Mouse (Mus musculus) limb, embryonic 13.5 days (tissue): ENCODE measurements around the gene Itpr1. TPM values are rescaled to one million over a fixed set of nuclear protein-coding genes. Genes with fewer than 3 reads are reported as not detected.

Source experiments
- ATAC-seq: fragments of 200-750 bp; cut with Nextera tagmentation; 2 replicates; pipeline ENCODE4 v1.8.0; 2017; ENCODE audit warnings: low read depth, moderate number of reproducible peaks, moderate TSS enrichment; ENCODE audit not compliant: low FRiP score
- H3K27ac ChIP-seq: fragments of 300-500 bp; sonication (generic); 2 replicates; pipeline ENCODE4 v1.5.1; 2015; ENCODE audit warnings: inconsistent platforms, mild to moderate bottlenecking, moderate library complexity
- H3K27me3 ChIP-seq: fragments of 300-500 bp; sonication (generic); 2 replicates; pipeline ENCODE4 v1.6.1; 2015; ENCODE audit warnings: mild to moderate bottlenecking, inconsistent platforms
- H3K36me3 ChIP-seq: fragments of 300-500 bp; sonication (generic); 2 replicates; pipeline ENCODE4 v1.6.1; 2015; ENCODE audit warnings: inconsistent platforms, mild to moderate bottlenecking, moderate library complexity
- H3K4me1 ChIP-seq: fragments of 300-500 bp; sonication (generic); 2 replicates; pipeline ENCODE4 v1.6.1; 2015; ENCODE audit warnings: inconsistent platforms
- H3K4me2 ChIP-seq: fragments of 300-500 bp; sonication (generic); replicated peaks from 2 replicates; pipeline ENCODE4 v1.6.1; 2015; ENCODE audit warnings: inconsistent platforms, mild to moderate bottlenecking, moderate library complexity
- H3K4me3 ChIP-seq: fragments of 300-500 bp; sonication (generic); 2 replicates; pipeline ENCODE4 v1.5.1; 2015; ENCODE audit warnings: moderate library complexity, mild to moderate bottlenecking, inconsistent platforms
- H3K9ac ChIP-seq: fragments of 300-500 bp; sonication (generic); 2 replicates; pipeline ENCODE4 v1.6.1; 2015; ENCODE audit warnings: mild to moderate bottlenecking, inconsistent platforms
- H3K9me3 ChIP-seq: fragments of 300-500 bp; sonication (generic); 2 replicates; pipeline ENCODE4 v1.6.1; 2016; ENCODE audit warnings: inconsistent platforms
- WGBS: fragments of 180-500 bp; shearing (Covaris S2); methylation state at CpG from one replicate; pipeline ENCODE4 v1.1.7; 2015; 5-methylcytosine and 5-hydroxymethylcytosine counted together
- polyA plus RNA-seq: library from polyadenylated mRNA; unstranded; fragments of >200 nt; fragmentation: Nextera tagmentation; extraction: Ambion mirVana; gene quantifications from 2 replicates; pipeline ENCODE4 v1.2.1, GENCODE M21; 2015

The Itpr1 gene
- polyA plus RNA-seq, 1 experiment from 2014 or later: 10.8 TPM

DNA sequence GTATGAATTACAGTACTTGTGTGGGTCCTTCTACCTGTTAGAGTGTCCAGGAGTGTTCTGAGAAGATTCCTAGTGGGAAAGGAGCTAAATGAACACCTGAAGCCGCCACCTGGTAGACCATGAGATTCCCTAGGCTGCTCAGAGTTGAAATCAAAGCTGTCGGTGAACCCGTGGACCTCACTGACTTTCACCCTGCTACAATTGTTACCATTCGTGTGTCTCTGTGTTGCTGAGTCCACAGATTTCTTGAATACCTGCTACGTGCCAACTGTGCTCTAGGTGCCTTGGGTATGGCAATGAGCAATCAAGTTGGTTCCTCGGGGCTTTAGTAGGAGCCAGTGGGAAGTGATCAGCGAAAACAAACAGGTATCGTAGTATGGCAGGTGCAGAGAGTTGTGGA lies 3.9 kb downstream of the Itpr1 start:
- Histone ChIP-seq H3K4me2 (no peak overlapping the region), H3K9me3 (no peaks in the 10 kb centered on the region), H3K4me1 (peaks cover 16% of the 10 kb centered on the region), H3K27me3 (no peaks in the 10 kb centered on the region), H3K4me3 (no peak overlapping the region), H3K36me3 (no peaks in the 10 kb centered on the region), H3K27ac (no peak overlapping the region), H3K9ac (no peak overlapping the region)
- 91% methylated on average over 8 of the region's 8 CpGs for WGBS
- ATAC-seq: no peak

DNA sequence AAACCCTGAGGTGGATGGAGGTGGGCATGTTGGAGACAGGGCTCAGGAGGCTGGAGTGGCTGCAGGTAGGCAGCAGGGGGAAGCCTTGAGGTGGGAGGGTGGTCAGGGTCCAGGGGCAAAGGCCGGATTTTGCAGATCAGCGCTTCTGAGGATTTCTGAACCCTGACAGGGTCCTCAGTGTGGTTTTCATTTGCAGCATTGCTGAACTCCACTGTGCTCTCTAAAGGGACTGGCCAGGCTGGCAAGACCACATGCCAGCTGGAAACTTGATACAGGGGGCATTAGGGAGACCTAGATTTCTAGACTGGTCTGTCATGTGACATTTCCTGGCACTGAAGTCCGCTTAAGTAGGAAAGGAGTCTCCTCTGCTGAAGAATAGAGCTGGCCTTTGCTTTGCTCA lies 5.1 kb downstream of the Itpr1 start:
- H3K9me3 ChIP-seq: no peaks in the 10 kb centered on the region
- peaks cover 14% of the 10 kb centered on the region for H3K4me1 ChIP-seq
- H3K4me2 ChIP-seq: no peak overlapping the region
- H3K4me3 ChIP-seq: no peak overlapping the region
- no peak overlapping the region for H3K9ac ChIP-seq
- no peaks in the 10 kb centered on the region for H3K36me3 ChIP-seq
- H3K27ac ChIP-seq: no peak overlapping the region
- ATAC-seq: no peak
- WGBS: 78% methylated on average over 3 of the region's 3 CpGs
- H3K27me3 ChIP-seq: no peaks in the 10 kb centered on the region

DNA sequence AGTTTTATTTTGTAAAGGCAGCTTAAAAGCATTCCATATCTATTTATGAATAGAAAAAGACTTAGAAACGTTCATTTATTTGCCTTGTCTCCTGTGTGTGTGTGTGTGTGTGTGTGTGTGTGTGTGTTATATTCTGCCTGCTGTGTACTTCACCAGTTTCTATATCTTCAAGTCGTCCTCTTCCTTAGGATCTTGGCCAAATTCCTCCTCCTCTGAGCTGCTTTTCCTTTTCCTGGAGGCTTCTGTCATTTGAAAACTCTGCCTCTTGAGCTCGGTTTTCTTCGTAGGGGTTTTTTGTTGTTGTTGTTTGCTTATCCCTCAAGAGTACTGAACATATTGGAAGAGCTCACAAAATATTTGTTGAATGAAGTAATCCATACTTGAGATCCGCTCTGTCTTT lies 9.5 kb downstream of the Itpr1 start:
- no peak for ATAC-seq
- Histone ChIP-seq H3K9ac (no peak overlapping the region), H3K27ac (no peak overlapping the region), H3K9me3 (no peaks in the 10 kb centered on the region), H3K4me1 (peaks cover 11% of the 10 kb centered on the region), H3K4me2 (no peak overlapping the region), H3K4me3 (no peak overlapping the region), H3K27me3 (no peaks in the 10 kb centered on the region), H3K36me3 (no peaks in the 10 kb centered on the region)
- 75% methylated on average over 5 of the region's 5 CpGs for WGBS

DNA sequence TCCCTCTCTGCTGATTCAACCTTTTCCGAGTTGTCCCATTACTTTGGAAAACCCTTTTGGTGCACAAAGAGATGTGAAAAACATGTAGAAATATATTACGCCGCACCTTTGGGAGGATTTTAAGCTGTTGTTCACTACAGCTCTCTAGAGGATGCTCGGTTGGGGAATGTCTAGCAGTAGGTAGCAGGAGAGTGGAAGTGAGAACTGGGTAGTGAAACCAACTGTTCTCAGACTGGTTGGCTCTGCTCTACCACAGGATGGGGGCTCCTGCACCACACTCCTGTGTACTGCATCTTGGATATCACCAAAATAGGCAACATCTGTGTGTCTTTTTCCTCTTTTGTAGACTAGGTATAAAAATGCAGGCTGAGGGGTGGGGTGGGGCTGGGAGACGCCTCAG lies 10.0 kb downstream of the Itpr1 start:
- peaks cover 11% of the 10 kb centered on the region for H3K4me1 ChIP-seq
- WGBS: 96% methylated on average over 5 of the region's 5 CpGs
- no peaks in the 10 kb centered on the region for H3K36me3 ChIP-seq
- H3K27me3 ChIP-seq: no peaks in the 10 kb centered on the region
- H3K4me3 ChIP-seq: no peak overlapping the region
- H3K27ac ChIP-seq: no peak overlapping the region
- H3K4me2 ChIP-seq: no peak overlapping the region
- H3K9ac ChIP-seq: no peak overlapping the region
- ATAC-seq: no peak
- H3K9me3 ChIP-seq: no peaks in the 10 kb centered on the region

DNA sequence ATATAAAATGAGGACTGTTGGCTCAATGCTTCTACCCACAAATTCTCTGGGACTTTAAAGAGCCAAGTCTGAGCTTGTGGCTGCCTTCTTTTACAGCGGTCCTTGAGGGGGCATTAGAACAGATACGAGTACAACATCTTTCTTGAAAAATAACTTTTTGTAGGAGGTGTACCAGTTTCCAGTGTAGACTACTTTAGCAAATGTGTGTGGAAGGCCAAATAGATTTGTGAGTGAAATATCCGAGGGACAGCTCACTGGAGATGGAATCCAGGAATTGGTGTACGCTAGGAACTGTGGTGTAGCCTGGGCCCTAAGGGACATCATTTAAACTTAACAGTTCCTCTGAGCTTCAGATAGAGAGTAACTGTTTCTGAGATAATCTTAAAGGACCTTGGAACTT lies 11.5 kb downstream of the Itpr1 start:
- no peaks in the 10 kb centered on the region for H3K36me3 ChIP-seq
- no peak overlapping the region for H3K27ac ChIP-seq
- no peak for ATAC-seq
- H3K4me3 ChIP-seq: no peak overlapping the region
- H3K4me2 ChIP-seq: no peak overlapping the region
- no peak overlapping the region for H3K9ac ChIP-seq
- H3K9me3 ChIP-seq: no peaks in the 10 kb centered on the region
- WGBS: 92% methylated on average over 4 of the region's 4 CpGs
- no peaks in the 10 kb centered on the region for H3K27me3 ChIP-seq
- H3K4me1 ChIP-seq: peaks cover 19% of the 10 kb centered on the region

DNA sequence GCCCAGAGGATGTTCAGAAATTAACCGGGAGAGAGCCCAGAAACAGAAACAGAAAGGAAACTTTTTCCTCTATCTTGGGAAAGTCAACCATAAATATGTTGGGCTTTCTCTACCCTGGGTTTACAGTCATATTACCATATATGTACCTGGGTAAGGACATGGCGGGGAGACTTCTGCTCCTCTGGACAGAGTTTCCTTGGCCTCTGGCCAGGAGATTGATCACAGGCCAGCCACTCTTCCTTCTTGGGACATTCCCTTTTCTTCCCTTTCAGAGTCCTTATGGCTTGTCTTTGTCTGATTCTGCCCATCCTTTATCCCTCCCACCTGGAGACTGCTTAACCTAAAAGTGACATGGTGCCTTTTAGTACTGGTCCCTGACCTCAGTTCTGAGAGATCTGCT lies 12.1 kb downstream of the Itpr1 start:
- peaks cover 19% of the 10 kb centered on the region for H3K4me1 ChIP-seq
- WGBS: 81% methylated on average over 2 of the region's 2 CpGs
- no peak overlapping the region for H3K4me2 ChIP-seq
- no peaks in the 10 kb centered on the region for H3K36me3 ChIP-seq
- no peak overlapping the region for H3K27ac ChIP-seq
- no peaks in the 10 kb centered on the region for H3K9me3 ChIP-seq
- no peak overlapping the region for H3K4me3 ChIP-seq
- H3K9ac ChIP-seq: no peak overlapping the region
- ATAC-seq: no peak
- no peaks in the 10 kb centered on the region for H3K27me3 ChIP-seq

DNA sequence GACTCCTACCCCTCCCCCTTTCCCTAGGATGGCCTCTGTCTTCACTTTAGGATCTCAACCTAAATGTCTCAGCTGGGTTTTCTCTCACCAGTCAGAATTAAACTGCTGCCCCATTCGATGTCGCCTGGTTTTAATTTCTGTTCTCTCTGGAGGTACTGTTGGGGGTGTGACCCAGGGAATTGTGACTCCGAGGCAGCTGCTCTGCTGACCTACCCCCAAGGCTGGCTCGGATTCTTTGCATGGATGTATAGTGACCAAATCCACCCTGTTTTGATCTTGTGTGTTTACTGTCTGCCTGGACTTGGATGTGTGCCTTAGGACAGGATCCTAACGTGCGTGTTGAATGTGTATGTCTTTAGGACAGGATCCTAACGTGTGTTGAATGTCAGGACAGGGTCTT lies 13.3 kb downstream of the Itpr1 start:
- Histone ChIP-seq H3K9ac (no peak overlapping the region), H3K4me1 (peaks cover 19% of the 10 kb centered on the region), H3K9me3 (no peaks in the 10 kb centered on the region), H3K36me3 (no peaks in the 10 kb centered on the region), H3K4me3 (no peak overlapping the region), H3K4me2 (no peak overlapping the region), H3K27ac (no peak overlapping the region), H3K27me3 (no peaks in the 10 kb centered on the region)
- 36% methylated on average over 7 of the region's 7 CpGs for WGBS
- ATAC-seq: no peak

DNA sequence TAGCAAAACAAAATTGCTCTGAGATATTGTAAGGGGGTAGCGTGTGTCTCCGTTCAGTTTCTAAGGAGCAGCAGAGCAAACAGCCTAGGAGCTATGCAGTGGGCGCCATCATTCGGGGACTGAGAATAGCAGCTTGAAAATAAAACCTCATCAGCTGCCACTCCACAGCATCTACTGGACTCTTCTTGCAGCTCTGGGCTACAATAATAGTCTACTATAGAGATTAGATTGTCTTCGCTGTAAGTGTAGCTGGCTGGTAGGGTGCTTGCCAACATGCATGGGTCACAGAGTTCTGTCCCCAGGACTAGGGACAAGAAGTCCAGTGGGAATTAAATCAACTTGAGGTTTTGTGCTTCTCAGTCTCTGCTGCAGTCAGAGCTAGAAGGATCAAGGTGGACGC lies 14.6 kb downstream of the Itpr1 start:
- Histone ChIP-seq H3K4me2 (no peak overlapping the region), H3K36me3 (no peaks in the 10 kb centered on the region), H3K27me3 (no peaks in the 10 kb centered on the region), H3K9me3 (no peaks in the 10 kb centered on the region), H3K4me3 (no peak overlapping the region), H3K27ac (no peak overlapping the region), H3K9ac (no peak overlapping the region), H3K4me1 (peaks cover 26% of the 10 kb centered on the region)
- 87% methylated on average over 6 of the region's 6 CpGs for WGBS
- no peak for ATAC-seq

DNA sequence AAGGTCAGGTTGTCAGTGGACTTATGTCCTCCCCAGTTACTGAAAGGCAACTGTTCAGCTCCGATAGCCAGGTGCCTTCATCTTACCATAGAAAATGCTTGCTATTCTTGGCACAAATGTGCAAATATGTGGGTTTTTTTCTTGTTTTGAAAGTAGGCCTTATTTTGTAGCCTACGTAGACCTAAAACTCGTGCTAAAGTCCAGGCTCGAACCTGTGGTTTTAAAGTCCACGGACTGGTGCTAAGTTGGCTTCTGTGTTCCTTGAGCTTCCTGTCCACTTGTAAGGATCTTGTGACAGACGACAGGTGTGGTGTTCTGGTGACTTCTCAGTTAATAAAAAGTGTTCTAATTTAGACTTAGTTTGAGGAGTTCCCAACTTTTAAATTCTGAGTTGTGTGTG lies 15.2 kb downstream of the Itpr1 start:
- no peak overlapping the region for H3K27ac ChIP-seq
- H3K9me3 ChIP-seq: no peaks in the 10 kb centered on the region
- no peaks in the 10 kb centered on the region for H3K27me3 ChIP-seq
- H3K4me2 ChIP-seq: no peak overlapping the region
- no peak for ATAC-seq
- H3K9ac ChIP-seq: no peak overlapping the region
- WGBS: 54% methylated on average over 6 of the region's 6 CpGs
- no peak overlapping the region for H3K4me3 ChIP-seq
- peaks cover 32% of the 10 kb centered on the region for H3K4me1 ChIP-seq
- no peaks in the 10 kb centered on the region for H3K36me3 ChIP-seq

DNA sequence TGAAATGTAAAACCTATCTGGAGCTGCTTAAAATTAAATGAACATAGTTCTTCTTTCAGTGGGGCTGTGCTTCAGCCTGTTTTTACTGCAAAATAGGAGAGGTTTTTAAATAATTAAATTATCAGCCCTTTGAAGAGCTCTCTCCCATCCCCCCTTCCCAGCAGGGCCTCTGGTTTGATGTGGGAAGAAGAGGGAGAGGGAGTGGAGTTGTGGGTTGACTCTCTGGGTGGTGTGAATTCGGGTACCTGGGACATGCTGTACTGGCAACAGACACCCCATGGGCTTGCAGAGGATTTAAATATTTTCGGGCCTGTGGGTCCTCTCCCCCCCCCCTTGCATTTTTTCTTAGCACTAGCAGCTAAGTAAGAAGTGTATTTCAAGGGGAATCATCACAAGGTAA lies 15.7 kb downstream of the Itpr1 start:
- 2% methylated on average over 2 of the region's 2 CpGs for WGBS
- Histone ChIP-seq H3K36me3 (no peaks in the 10 kb centered on the region), H3K9ac (no peak overlapping the region), H3K9me3 (no peaks in the 10 kb centered on the region), H3K4me2 (no peak overlapping the region), H3K27me3 (no peaks in the 10 kb centered on the region), H3K4me1 (peaks cover 37% of the 10 kb centered on the region), H3K4me3 (no peak overlapping the region), H3K27ac (no peak overlapping the region)
- ATAC-seq: no peak

DNA sequence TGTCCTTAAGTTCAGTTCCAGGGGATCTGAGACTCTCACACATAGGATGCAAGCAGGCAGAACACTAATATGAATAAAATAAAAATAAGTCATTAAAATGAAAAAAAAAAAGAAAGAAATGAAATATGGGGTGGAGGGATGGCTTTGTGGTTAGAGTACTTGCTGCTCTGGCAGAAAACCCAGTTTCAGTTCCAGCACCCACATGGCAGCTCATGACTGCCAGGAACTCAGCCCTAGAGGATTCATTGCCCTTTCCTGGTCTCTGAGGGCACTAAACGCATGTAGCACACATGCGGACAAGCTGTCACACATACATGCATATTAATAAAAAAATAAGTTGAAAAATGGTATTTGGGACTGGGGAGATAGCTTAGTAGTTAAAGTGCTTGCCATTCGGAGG lies 17.7 kb downstream of the Itpr1 start:
- Histone ChIP-seq H3K9ac (no peak overlapping the region), H3K27me3 (no peaks in the 10 kb centered on the region; the same call in 1 of the 2 replicates), H3K4me1 (peaks cover 48% of the 10 kb centered on the region), H3K36me3 (no peaks in the 10 kb centered on the region), H3K9me3 (no peaks in the 10 kb centered on the region), H3K4me3 (no peak overlapping the region), H3K4me2 (no peak overlapping the region), H3K27ac (no peak overlapping the region)
- no peak for ATAC-seq
- WGBS: 92% methylated on average over 3 of the region's 3 CpGs

DNA sequence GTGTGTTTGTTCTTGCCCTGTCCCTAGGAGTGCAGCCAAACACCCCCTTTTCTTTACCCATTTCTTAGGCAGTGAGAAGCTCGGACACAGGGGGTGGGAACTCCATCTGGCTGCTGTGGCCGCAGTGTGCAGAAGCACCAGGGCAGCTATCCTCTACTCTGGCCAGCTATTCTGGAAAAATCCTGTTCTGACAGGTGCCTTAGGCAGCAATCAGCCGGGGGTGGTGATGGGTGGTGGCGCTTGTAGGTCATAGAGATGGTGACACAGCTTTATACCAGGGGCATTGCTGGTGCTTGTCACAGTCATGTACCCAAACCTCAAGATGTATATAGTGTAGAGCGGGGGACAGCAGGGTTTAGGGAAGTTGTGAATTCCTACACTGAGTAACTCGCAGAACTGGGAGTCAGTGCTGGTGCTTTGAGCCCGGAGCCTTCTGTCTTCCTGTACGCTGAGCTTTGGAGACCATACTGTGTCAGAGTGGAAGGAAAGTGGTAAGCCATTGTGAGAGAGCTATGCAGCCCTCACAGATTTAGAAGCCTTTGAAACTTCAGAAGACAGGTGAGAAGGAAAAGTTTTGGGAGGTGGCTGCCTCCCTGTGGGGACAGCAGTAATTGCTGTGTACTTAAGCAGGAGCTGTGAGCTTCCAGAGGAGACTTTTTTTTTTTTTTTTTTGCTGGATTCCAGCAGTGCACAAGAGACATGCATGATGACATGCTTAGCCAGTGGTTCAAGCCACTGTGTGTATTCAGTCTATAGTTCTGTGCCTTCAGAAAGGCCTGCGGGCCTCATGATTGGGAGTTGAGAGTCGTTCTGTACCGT lies 19.2 kb downstream of the Itpr1 start:
- Histone ChIP-seq H3K9me3 (no peaks in the 10 kb centered on the region), H3K4me2 (no peak overlapping the region), H3K9ac (no peak overlapping the region), H3K4me1 (peaks cover 55% of the 10 kb centered on the region), H3K36me3 (no peaks in the 10 kb centered on the region), H3K4me3 (no peak overlapping the region), H3K27me3 (no peaks in the 10 kb centered on the region; the same call in 1 of the 2 replicates), H3K27ac (no peak overlapping the region)
- WGBS: 73% methylated on average over 11 of the region's 11 CpGs
- ATAC-seq: no peak

DNA sequence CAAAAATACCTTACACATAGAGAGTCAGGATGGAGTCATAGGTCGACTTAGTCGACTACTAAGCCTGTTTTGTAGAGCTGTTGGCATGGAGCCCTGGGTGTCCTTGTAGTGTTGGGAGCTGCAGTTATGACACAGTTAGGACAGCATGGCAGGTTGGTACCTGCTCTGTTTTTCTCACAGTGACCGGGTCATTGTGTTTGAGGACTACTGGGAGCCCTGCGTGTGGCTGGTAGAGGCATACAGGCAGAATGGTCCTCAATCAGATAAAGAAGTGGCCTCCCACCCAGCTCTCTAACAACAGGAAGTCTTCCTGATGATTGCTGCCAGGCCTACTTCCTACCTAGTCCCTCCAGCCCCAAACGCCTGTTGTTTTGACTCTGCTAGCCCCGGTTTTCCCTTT lies 20.2 kb downstream of the Itpr1 start:
- H3K4me3 ChIP-seq: no peak overlapping the region
- no peaks in the 10 kb centered on the region for H3K9me3 ChIP-seq
- H3K27ac ChIP-seq: no peak overlapping the region; the same call in 1 of the 2 replicates
- H3K27me3 ChIP-seq: no peaks in the 10 kb centered on the region; the same call in 1 of the 2 replicates
- no peak overlapping the region for H3K4me2 ChIP-seq
- no peak for ATAC-seq
- H3K9ac ChIP-seq: no peak overlapping the region
- 34% methylated on average over 6 of the region's 6 CpGs for WGBS
- H3K4me1 ChIP-seq: peaks cover 62% of the 10 kb centered on the region
- H3K36me3 ChIP-seq: no peaks in the 10 kb centered on the region
